Mouse (Mus musculus): ENCODE data around the gene Vmn1r237.

The Vmn1r237 gene

GRCm38 (mm10) chr17:21311565-21311964 lies at the start of gene Vmn1r237:
Gene Vmn1r237, plus strand, starts transcription at chr17:21311865.
- DNase-seq (ENCODE audit: extremely low read depth, insufficient read length, low spot score) = no peak

GRCm38 (mm10) chr17:21272103-21272502 lies 39.6 kb upstream of the Vmn1r237 start:
- DNase-seq (ENCODE audit: extremely low read depth, insufficient read length, low spot score) = peak; percentile 16

- no peak for DNase-seq (ENCODE audit: extremely low read depth, insufficient read length, low spot score)
Observed at GRCm38 (mm10) chr17:21282642-21283041, 29.0 kb upstream of the Vmn1r237 start, which contains the start of gene Vmn1r236. Gene Vmn1r236, plus strand, starts transcription at chr17:21282942.

- DNase-seq (ENCODE audit: extremely low read depth, insufficient read length, low spot score) = no peak
Observed at GRCm38 (mm10) chr17:21284395-21284794, 27.3 kb upstream of the Vmn1r237 start.

- DNase-seq (ENCODE audit: extremely low read depth, insufficient read length, low spot score) = no peak
Observed at GRCm38 (mm10) chr17:21289695-21290094, 22.0 kb upstream of the Vmn1r237 start.

Measured in 3134 (cell line).